Mouse (Mus musculus) MEL (cell line): ENCODE measurements around the gene Gstz1.

Experiments
- CHD2 ChIP-seq: IDR thresholded peaks from 2 replicates; pipeline ENCODE4 v1.6.1; 2011; ENCODE audit warnings: low read length, improper control_type of control experiment
- POLR2A ChIP-seq, 2 experiments: IDR thresholded peaks; 2 replicates each; pipeline ENCODE4 v1.6.1; 2011 to 2012; ENCODE audit warnings: low read length in 2 of 2, mild to moderate bottlenecking in 2 of 2, control low read depth in 1 of 2, improper control_type of control experiment in 1 of 2, low read depth in 1 of 2, moderate library complexity in 1 of 2; ENCODE audit not compliant: control insufficient read depth in 1 of 2, insufficient read depth in 1 of 2, poor library complexity in 1 of 2

DNA sequence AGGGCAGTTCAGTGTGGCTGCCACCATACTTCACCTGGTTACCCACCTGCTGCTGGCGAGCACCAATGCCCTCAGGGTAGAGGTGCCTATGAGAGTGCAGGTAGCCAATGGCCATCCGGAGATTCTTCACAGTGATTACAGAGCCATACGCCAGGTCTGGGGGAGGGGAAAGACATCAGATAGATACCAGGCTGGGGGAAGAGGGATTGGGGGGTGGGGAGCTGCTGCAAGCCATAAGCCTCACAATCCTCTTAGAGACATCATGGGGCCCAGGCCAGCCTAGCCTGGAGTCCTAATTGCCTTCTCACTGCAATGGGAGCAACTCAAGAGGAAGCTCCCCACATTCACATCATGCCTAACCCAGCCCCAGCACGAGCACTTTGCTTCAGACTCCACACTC is 19.7 kb upstream of the Gstz1 start:
- TF ChIP-seq POLR2A (IDR thresholded peaks at IDR 0.05; ENCODE audit: control insufficient read depth in 1 of 2, insufficient read depth in 1 of 2, low read depth in 1 of 2, low read length in 2 of 2, poor library complexity in 1 of 2) (no peak), CHD2 (no peak)
